Mouse (Mus musculus) cortical plate, adult 2 months (tissue): ENCODE data around the gene Anapc7.

Source experiments
- CTCF ChIP-seq: fragments of 200-500 bp; IDR thresholded peaks from 2 replicates; pipeline ENCODE4 v1.5.1; 2011; ENCODE audit warnings: mild to moderate bottlenecking, control low read depth, low read length; ENCODE audit not compliant: insufficient read depth; ENCODE audit errors: extremely low read depth
- POLR2A ChIP-seq: fragments of 200-500 bp; IDR thresholded peaks from 2 replicates; pipeline ENCODE4 v1.6.1; 2011; ENCODE audit warnings: mild to moderate bottlenecking, low read length, control low read depth; ENCODE audit not compliant: insufficient read depth; ENCODE audit errors: extremely low read depth

DNA sequence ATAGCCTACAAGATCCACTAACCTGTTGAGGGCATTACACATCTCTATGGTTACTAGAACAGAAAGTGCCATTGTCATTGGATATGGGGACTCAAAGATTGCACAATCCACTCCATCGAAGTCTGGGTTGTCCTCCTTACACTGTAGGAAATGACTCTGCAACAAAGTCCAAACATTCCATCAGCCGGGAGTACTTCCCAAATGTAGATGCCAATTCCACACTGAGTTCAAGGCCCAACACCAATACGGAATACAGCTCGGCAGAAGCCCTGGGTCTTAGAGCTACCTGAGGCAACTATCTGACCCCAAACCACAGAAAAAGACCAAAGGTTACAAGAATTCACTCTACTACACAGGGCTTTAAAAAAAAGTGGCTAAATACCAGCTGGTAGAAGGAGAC is 36.6 kb downstream of the Anapc7 start:
- TF ChIP-seq CTCF: no peak
- TF ChIP-seq POLR2A: no peak
